Mouse (Mus musculus) lung, postnatal 14 days (tissue): ENCODE measurements around the gene Krtap4-1.

Experiments used
- DNase-seq: peaks from one replicate; pipeline ENCODE4 v3.0.0; 2021

The Krtap4-1 gene

DNA sequence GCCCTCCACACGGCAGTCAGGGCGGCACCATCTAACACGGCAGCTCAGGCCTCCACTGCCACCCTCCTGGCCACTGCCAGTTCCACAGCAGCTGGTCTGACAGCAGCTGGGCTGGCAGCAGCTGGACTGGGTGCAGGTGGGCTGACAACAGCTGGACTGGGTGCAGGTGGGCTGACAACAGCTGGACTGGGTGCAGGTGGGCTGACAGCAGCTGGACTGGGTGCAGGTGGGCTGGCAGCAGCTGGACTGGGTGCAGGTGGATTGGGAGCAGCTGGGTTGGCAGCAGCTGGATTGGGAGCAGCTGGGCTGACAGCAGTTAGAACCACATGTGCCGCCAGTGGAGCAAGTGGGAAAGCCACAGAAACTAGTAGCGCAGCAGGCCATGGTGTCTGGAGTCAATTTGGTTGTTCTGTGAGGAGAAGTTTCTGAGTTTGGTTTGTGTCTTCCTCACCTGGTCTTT lies 44.8 kb downstream of the Krtap4-1 start, which contains the start of gene Krtap1-4:
Krtap1-4 (minus strand) TSS at position 410 of the 460 bp plus-strand sequence.
- DNase-seq, result no peak

DNA sequence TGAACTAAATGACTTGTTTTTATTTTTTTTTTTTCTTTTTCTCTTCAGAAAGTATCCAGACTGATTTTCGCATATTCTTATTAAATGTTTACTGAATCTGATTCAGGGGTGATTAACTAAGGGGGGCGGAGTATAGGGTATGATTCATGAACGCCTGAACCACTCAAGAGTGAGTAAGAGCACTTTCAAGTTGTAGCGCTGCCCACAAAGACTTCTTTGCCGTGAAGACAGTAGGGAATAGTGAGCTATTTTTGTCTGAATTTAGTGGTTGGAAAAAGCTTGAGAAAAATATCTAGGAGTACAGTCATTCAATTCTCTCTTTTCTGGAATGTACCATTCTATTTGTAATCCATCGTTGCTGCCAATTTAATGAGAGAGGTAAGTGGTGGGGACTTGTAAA lies 46.5 kb downstream of the Krtap4-1 start:
- DNase-seq, result no peak

DNA sequence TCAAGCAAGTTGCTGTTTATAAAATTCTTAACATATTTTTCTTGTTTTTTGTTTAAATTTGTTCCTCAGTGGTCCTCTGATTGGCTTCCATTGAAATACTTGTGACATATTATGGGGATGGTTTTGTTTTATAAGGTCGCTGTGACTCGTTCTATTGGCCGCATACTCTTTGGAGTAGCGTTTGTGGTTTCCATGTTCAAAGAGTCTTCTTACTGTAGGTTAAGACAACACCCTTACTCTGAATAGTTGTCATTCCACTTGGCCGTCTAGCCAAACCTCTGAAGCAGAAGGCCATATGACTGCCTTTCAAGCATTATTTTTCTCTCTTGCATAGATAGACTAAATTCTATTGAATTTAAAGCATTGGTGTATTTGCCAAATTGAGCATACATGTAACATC lies 47.0 kb downstream of the Krtap4-1 start:
- DNase-seq, result no peak

DNA sequence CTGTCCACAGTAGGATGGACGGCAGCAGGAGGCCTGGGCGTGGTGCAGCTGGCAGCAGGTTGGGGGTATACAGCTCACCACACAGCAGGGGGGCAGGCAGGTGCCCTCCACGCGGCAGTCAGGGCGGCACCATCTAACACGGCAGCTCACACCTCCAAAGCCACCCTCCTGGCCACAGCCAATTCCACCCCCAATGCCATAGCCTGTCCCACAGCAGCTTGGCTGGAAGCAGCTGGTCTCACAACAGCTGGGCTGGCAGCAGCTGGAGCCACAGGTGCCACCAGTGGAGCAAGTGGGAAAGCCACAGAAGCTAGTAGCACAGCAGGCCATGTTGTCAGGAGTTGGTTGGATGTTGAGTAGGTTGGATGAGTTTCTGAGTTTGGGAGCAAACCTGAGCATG lies 47.4 kb downstream of the Krtap4-1 start, which contains the start of gene Krtap1-5:
Krtap1-5 (minus strand) TSS at position 381 of the 400 bp plus-strand sequence.
- no peak for DNase-seq
